Mouse (Mus musculus): Measurements from ENCODE around the gene Mitf.

Mitf gene

GRCm38 (mm10) chr6:98046295-98047108 lies 239.7 kb downstream of the Mitf start:
- no peak; the same call in 1 of the 2 replicates for ATAC-seq (ENCODE audit: low TSS enrichment)

GRCm38 (mm10) chr6:98047741-98048140 lies 240.9 kb downstream of the Mitf start:
- ATAC-seq (ENCODE audit: low TSS enrichment) = no peak

GRCm38 (mm10) chr6:98048671-98049438 lies 242.0 kb downstream of the Mitf start:
- ATAC-seq (ENCODE audit: low TSS enrichment) = peak; percentile 78

- ATAC-seq (ENCODE audit: low TSS enrichment) = no peak
Observed at GRCm38 (mm10) chr6:98049551-98049950, 242.7 kb downstream of the Mitf start.

- no peak for ATAC-seq (ENCODE audit: low TSS enrichment)
Observed at GRCm38 (mm10) chr6:98061878-98062277, 255.0 kb downstream of the Mitf start.

GRCm38 (mm10) chr6:98064926-98065325 lies 258.1 kb downstream of the Mitf start:
- no peak for ATAC-seq (ENCODE audit: low TSS enrichment)

GRCm38 (mm10) chr6:98066420-98066819 lies 259.6 kb downstream of the Mitf start:
- no peak for ATAC-seq (ENCODE audit: low TSS enrichment)

Measured in frontal cortex, adult (tissue).